Mouse (Mus musculus) CH12.LX (cell line): ENCODE data around the gene Ncoa5.

Experiments used
- CTCF ChIP-seq, 2 experiments: IDR thresholded peaks in 1 of 2; conservative IDR thresholded peaks in 1 of 2; 2 replicates each; pipeline ENCODE4 v1.5.1; 2011 to 2012; ENCODE audit warnings: low read depth in 2 of 2, low read length in 2 of 2, improper control_type of control experiment in 1 of 2, inconsistent platforms in 1 of 2, mild to moderate bottlenecking in 1 of 2, moderate library complexity in 1 of 2
- EP300 ChIP-seq: IDR thresholded peaks from 2 replicates; pipeline ENCODE4 v1.6.1; 2011; ENCODE audit warnings: low read length, improper control_type of control experiment
- ETS1 ChIP-seq: conservative IDR thresholded peaks from 2 replicates; pipeline ENCODE4 v1.6.1; 2012; ENCODE audit warnings: low read depth, mild to moderate bottlenecking, inconsistent platforms, low read length, improper control_type of control experiment, moderate library complexity
- KAT2A ChIP-seq: IDR thresholded peaks from 2 replicates; pipeline ENCODE4 v1.6.1; 2012; ENCODE audit warnings: low read length, improper control_type of control experiment, inconsistent platforms; ENCODE audit not compliant: insufficient replicate concordance
- MAZ ChIP-seq: IDR thresholded peaks from 2 replicates; pipeline ENCODE4 v1.6.1; 2012; ENCODE audit warnings: low read depth, mild to moderate bottlenecking, inconsistent platforms, low read length, improper control_type of control experiment, moderate library complexity
- POLR2A ChIP-seq: IDR thresholded peaks from 2 replicates; pipeline ENCODE4 v1.6.1; 2011; ENCODE audit warnings: low read depth, mild to moderate bottlenecking, improper control_type of control experiment, low read length
- RAD21 ChIP-seq: IDR thresholded peaks from 2 replicates; pipeline ENCODE4 v1.6.1; 2011; ENCODE audit warnings: low read depth, mild to moderate bottlenecking, low read length, improper control_type of control experiment, moderate library complexity
- SIN3A ChIP-seq: IDR thresholded peaks from 2 replicates; pipeline ENCODE4 v1.6.1; 2012; ENCODE audit warnings: low read length, improper control_type of control experiment, inconsistent platforms
- USF1 ChIP-seq: IDR thresholded peaks from 2 replicates; pipeline ENCODE4 v1.6.1; 2014; ENCODE audit warnings: low read depth, mild to moderate bottlenecking, inconsistent platforms, low read length, improper control_type of control experiment
- USF2 ChIP-seq: conservative IDR thresholded peaks from 2 replicates; pipeline ENCODE4 v1.6.1; 2011; ENCODE audit warnings: low read depth, low read length, improper control_type of control experiment
- ZNF384 ChIP-seq: IDR thresholded peaks from 2 replicates; pipeline ENCODE4 v1.6.1; 2012; ENCODE audit warnings: low read depth, low read length, improper control_type of control experiment, inconsistent platforms

GRCm38 (mm10) chr2:164985962-164986361, 48.7 kb downstream of the Ncoa5 start:
- no peak for TF ChIP-seq RAD21
- no peak for TF ChIP-seq KAT2A
- TF ChIP-seq USF1 = no peak
- no peak for TF ChIP-seq CTCF (conservative IDR thresholded peaks at IDR 0.05 in 1 of 2, IDR thresholded peaks at IDR 0.05 in 1 of 2; ENCODE audit: low read depth in 2 of 2, low read length in 2 of 2)
- no peak for TF ChIP-seq POLR2A
- no peak for TF ChIP-seq SIN3A
- TF ChIP-seq USF2 = no peak
- TF ChIP-seq EP300 = no peak
- TF ChIP-seq ETS1 = no peak
- TF ChIP-seq MAZ = no peak
- no peak for TF ChIP-seq ZNF384
